Mouse (Mus musculus) intestine, postnatal 0 days (tissue): Measurements from ENCODE around the gene Serpinb3a. TPM values are rescaled to one million over a fixed set of nuclear protein-coding genes. Genes with fewer than 3 reads are reported as not detected.
A peak's percentile ranks its signal among the peaks of the same experiment; 100 is the strongest.
"Not testable (repeated sequence)": the region's sequence is repeated elsewhere in the genome, so short reads cannot be mapped to it uniquely, and the experiment has no call there.

Source experiments
- ATAC-seq: fragments of 200-750 bp; cut with Nextera tagmentation; 2 replicates; pipeline ENCODE4 v1.8.0; 2017; ENCODE audit warnings: mild to moderate bottlenecking, moderate TSS enrichment, moderate library complexity
- H3K27ac ChIP-seq: fragments of 300-500 bp; sonication (generic); 2 replicates; pipeline ENCODE4 v1.5.1; 2014; ENCODE audit warnings: mild to moderate bottlenecking, low read depth, low read length, moderate library complexity
- H3K27me3 ChIP-seq: fragments of 300-500 bp; sonication (generic); replicated peaks from 2 replicates; pipeline ENCODE4 v1.6.1; 2014; ENCODE audit warnings: low read length, mixed read lengths; ENCODE audit not compliant: control insufficient read depth, insufficient read depth
- H3K36me3 ChIP-seq: fragments of 300-500 bp; sonication (generic); 2 replicates; pipeline ENCODE4 v1.6.1; 2014; ENCODE audit warnings: mild to moderate bottlenecking, moderate library complexity; ENCODE audit not compliant: control insufficient read depth, insufficient read depth
- H3K4me1 ChIP-seq: fragments of 300-500 bp; sonication (generic); replicated peaks from 2 replicates; pipeline ENCODE4 v1.6.1; 2014; ENCODE audit warnings: antibody characterized with exemption, low read length, mixed read lengths; ENCODE audit not compliant: control insufficient read depth, insufficient read depth
- H3K4me2 ChIP-seq: fragments of 300-500 bp; sonication (generic); replicated peaks from 2 replicates; pipeline ENCODE4 v1.6.1; 2014; ENCODE audit warnings: low read depth, mild to moderate bottlenecking, moderate library complexity
- H3K4me3 ChIP-seq: fragments of 300-500 bp; sonication (generic); 2 replicates; pipeline ENCODE4 v1.5.1; 2014; ENCODE audit warnings: low read depth, low read length
- H3K9ac ChIP-seq: fragments of 300-500 bp; sonication (generic); 2 replicates; pipeline ENCODE4 v1.6.1; 2014; ENCODE audit warnings: mild to moderate bottlenecking, low read depth, low read length
- H3K9me3 ChIP-seq: fragments of 300-500 bp; sonication (generic); 2 replicates; pipeline ENCODE4 v1.6.1; 2016; ENCODE audit warnings: mixed run types; ENCODE audit not compliant: control insufficient read depth
- CTCF ChIP-seq: sonication (generic); IDR thresholded peaks from 2 replicates; pipeline ENCODE4 v1.5.1; 2016; ENCODE audit warnings: low read depth, mild to moderate bottlenecking, control low read depth, antibody characterized with exemption, moderate library complexity
- WGBS: fragments of 180-500 bp; shearing (Covaris S2); extraction: QIAGEN DNeasy Blood & Tissue Kit; methylation state at CpG from one replicate; pipeline ENCODE4 v1.1.7; 2014; 5-methylcytosine and 5-hydroxymethylcytosine counted together
- polyA plus RNA-seq: library from polyadenylated mRNA; unstranded; fragments of >200 nt; fragmentation: Nextera tagmentation; extraction: Ambion mirVana; gene quantifications from 2 replicates; pipeline ENCODE4 v1.2.1, GENCODE M21; 2015

Gene Serpinb3a
- not detected in 2 replicates for polyA plus RNA-seq

GRCm38 (mm10) chr1:107052203-107052602 lies at the start of gene Serpinb3a:
Gene Serpinb3a, minus strand, starts transcription at chr1:107052303.
- no peaks in the 10 kb centered on the region for H3K9me3 ChIP-seq
- H3K27ac ChIP-seq: no peak within 1 kb of the TSS
- H3K36me3 ChIP-seq: no peaks in the 10 kb centered on the region
- H3K4me3 ChIP-seq: no peak within 1 kb of the TSS
- H3K4me2 ChIP-seq: no peak within 1 kb of the TSS
- TF ChIP-seq CTCF: no peak
- H3K27me3 ChIP-seq: no peaks in the 10 kb centered on the region
- WGBS: 80% methylated on average over 1 of the region's 1 CpGs
- no peaks in the 10 kb centered on the region for H3K4me1 ChIP-seq
- no peak for ATAC-seq
- no peak within 1 kb of the TSS for H3K9ac ChIP-seq

GRCm38 (mm10) chr1:107098417-107098816 lies 46.3 kb upstream of the Serpinb3a start:
- Histone ChIP-seq H3K36me3 (no peaks in the 10 kb centered on the region), H3K9me3 (no peaks in the 10 kb centered on the region), H3K4me2 (no peak overlapping the region), H3K27me3 (no peaks in the 10 kb centered on the region), H3K4me3 (no peak overlapping the region), H3K9ac (no peak overlapping the region), H3K4me1 (no peaks in the 10 kb centered on the region), H3K27ac (no peak overlapping the region)
- ATAC-seq: no peak
- no peak for TF ChIP-seq CTCF
- whole genome bisulfite sequencing: 77% methylated on average over 2 of the region's 2 CpGs

GRCm38 (mm10) chr1:107083406-107083805 lies 31.3 kb upstream of the Serpinb3a start, which contains the start of gene Serpinb3d:
Gene Serpinb3d, minus strand, starts transcription at chr1:107083506.
- no peak for ATAC-seq
- Histone ChIP-seq H3K4me3 (no peak within 1 kb of the TSS), H3K27ac (no peak within 1 kb of the TSS), H3K36me3 (no peaks in the 10 kb centered on the region), H3K9ac (no peak within 1 kb of the TSS), H3K4me1 (no peaks in the 10 kb centered on the region), H3K27me3 (no peaks in the 10 kb centered on the region), H3K9me3 (no peaks in the 10 kb centered on the region), H3K4me2 (no peak within 1 kb of the TSS)
- no peak for TF ChIP-seq CTCF

GRCm38 (mm10) chr1:107034236-107034635 lies 17.9 kb downstream of the Serpinb3a start:
- ATAC-seq, H3K9me3 ChIP-seq, H3K27ac ChIP-seq, H3K9ac ChIP-seq, H3K4me1 ChIP-seq, H3K4me2 ChIP-seq, H3K27me3 ChIP-seq, H3K4me3 ChIP-seq, H3K36me3 ChIP-seq: not testable (repeated sequence)
- 91% methylated on average over 3 of the region's 3 CpGs for WGBS

GRCm38 (mm10) chr1:107025886-107026285 lies 26.2 kb downstream of the Serpinb3a start:
- H3K9ac ChIP-seq: no peak overlapping the region
- WGBS: 60% methylated on average over 1 of the region's 1 CpGs

GRCm38 (mm10) chr1:107015210-107015609 lies 36.9 kb downstream of the Serpinb3a start:
- TF ChIP-seq CTCF: no peak
- Histone ChIP-seq H3K27ac (no peak overlapping the region), H3K4me3 (no peak overlapping the region), H3K27me3 (no peaks in the 10 kb centered on the region), H3K36me3 (no peaks in the 10 kb centered on the region), H3K9me3 (no peaks in the 10 kb centered on the region), H3K4me1 (no peaks in the 10 kb centered on the region), H3K4me2 (no peak overlapping the region), H3K9ac (no peak overlapping the region)
- 78% methylated on average over 7 of the region's 7 CpGs for WGBS
- ATAC-seq: no peak

More at GRCm38 (mm10) chr1:107025886-107026285, 26.2 kb downstream of the Serpinb3a start:
- TF ChIP-seq CTCF: no peak
- ATAC-seq: no peak
- H3K4me3 ChIP-seq: no peak overlapping the region
- no peak overlapping the region for H3K4me2 ChIP-seq
- H3K36me3 ChIP-seq: no peaks in the 10 kb centered on the region
- H3K27me3 ChIP-seq: no peaks in the 10 kb centered on the region
- no peaks in the 10 kb centered on the region for H3K9me3 ChIP-seq
- H3K4me1 ChIP-seq: no peaks in the 10 kb centered on the region
- no peak overlapping the region for H3K27ac ChIP-seq

GRCm38 (mm10) chr1:107014530-107014929 lies 37.6 kb downstream of the Serpinb3a start:
- H3K4me2 ChIP-seq: no peak overlapping the region
- ATAC-seq: no peak
- WGBS: 43% methylated on average over 2 of the region's 2 CpGs
- H3K27ac ChIP-seq: no peak overlapping the region
- peak; percentile 70 for TF ChIP-seq CTCF
- no peaks in the 10 kb centered on the region for H3K27me3 ChIP-seq
- H3K4me3 ChIP-seq: no peak overlapping the region
- H3K9ac ChIP-seq: no peak overlapping the region
- no peaks in the 10 kb centered on the region for H3K9me3 ChIP-seq
- no peaks in the 10 kb centered on the region for H3K4me1 ChIP-seq
- H3K36me3 ChIP-seq: no peaks in the 10 kb centered on the region
